In the genomic region with DNA sequence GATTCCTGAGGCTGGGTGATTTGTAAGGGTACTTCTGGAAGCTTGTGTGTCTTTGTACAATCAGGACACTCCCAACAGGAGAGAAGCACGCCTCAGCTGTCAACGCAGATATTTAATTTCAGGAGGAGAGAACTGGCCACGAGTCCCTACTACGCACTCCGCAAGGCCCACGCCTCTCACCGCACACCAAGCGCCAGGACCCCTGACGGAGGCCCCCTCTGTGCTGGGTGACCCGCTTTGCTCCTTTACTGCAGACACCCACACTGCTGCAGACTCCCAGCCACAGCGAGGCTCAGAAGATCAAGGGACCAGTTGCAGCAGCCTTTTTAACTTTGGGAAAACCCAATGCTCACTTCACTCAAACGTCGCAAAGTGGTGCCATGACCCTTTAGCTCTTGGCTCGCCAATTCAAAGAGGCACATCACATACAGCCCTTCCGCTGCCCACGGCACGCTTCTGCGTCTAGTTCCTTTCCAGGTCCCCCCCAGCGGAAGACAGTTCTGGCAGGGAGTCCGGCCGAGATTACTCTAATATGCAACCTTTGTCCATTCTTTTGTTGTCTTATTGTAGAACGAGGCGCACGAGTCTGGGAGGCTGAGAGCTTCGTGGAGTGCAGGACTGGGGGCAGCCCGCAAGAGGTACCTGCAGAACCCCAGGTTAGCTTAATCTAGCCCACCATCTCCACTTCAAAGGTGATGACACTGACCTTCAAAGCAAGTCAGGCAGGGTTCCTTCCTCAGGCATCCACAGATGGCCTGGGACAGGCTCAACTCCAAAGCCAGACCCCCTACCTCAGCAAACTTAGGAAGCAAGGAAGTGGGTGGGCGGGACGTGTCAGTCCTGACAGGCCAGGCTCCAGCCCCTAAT, we compare ENCODE assay signal across 8 mouse cellular contexts. TPM values are rescaled to one million over a fixed set of nuclear protein-coding genes. Genes with fewer than 3 reads are reported as not detected.
DNase-seq lines count a peak whose midpoint lies in the region; ATAC-seq and TF ChIP-seq lines count a peak whose summit lies in the region.

No protein-coding gene starts in this region.

- TF ChIP-seq POLR2A in heart, adult 2 months (IDR thresholded peaks at IDR 0.05; ENCODE audit: insufficient read depth, low read depth, low read length) = no peak

- TF ChIP-seq EP300 in heart, adult 2 months (IDR thresholded peaks at IDR 0.05; ENCODE audit: insufficient read depth, low read depth, low read length) = no peak

- no peaks in the 10 kb centered on the region for H3K79me2 ChIP-seq in heart, adult 2 months (replicated peaks; ENCODE audit: control insufficient read depth, insufficient read depth, low read length)

- H3K27ac ChIP-seq in heart, adult 2 months = peak overlapping the region; percentile 88; the same call in 1 of the 2 replicates
- no peak overlapping the region for H3K27ac ChIP-seq in intestine, embryonic 14.5 days (ENCODE audit: low read depth)
- H3K27ac ChIP-seq in midbrain, embryonic 12.5 days (replicated peaks) = no peak overlapping the region

- no peak for TF ChIP-seq CTCF in heart, adult 2 months (IDR thresholded peaks at IDR 0.05)
- no peak for TF ChIP-seq CTCF in E14TG2a.4 (conservative IDR thresholded peaks at IDR 0.05; ENCODE audit: low read length)

- peaks cover 9% of the 10 kb centered on the region for H3K4me1 ChIP-seq in heart, adult 2 months (ENCODE audit: control insufficient read depth, insufficient read depth, low read length)
- peaks cover 80% of the 10 kb centered on the region for H3K4me1 ChIP-seq in E14TG2a.4 (replicated peaks; ENCODE audit: low read depth, low read length)
- peaks cover 12% of the 10 kb centered on the region; the same call in 1 of the 2 replicates for H3K4me1 ChIP-seq in intestine, embryonic 14.5 days (replicated peaks; ENCODE audit: control insufficient read depth, insufficient read depth, low read length)
- peaks cover 33% of the 10 kb centered on the region for H3K4me1 ChIP-seq in midbrain, embryonic 12.5 days

- peak overlapping the region; percentile 98 for H3K9ac ChIP-seq in heart, adult 2 months (ENCODE audit: low read depth, low read length)
- peak overlapping the region; percentile 87 for H3K9ac ChIP-seq in intestine, embryonic 14.5 days (ENCODE audit: low read length)
- H3K9ac ChIP-seq in midbrain, embryonic 12.5 days (replicated peaks) = no peak overlapping the region

- no peaks in the 10 kb centered on the region for H3K27me3 ChIP-seq in heart, adult 2 months (ENCODE audit: control insufficient read depth, insufficient read depth, low read length)
- peaks cover 42% of the 10 kb centered on the region for H3K27me3 ChIP-seq in E14TG2a.4 (ENCODE audit: insufficient read depth, low read length)
- no peaks in the 10 kb centered on the region for H3K27me3 ChIP-seq in intestine, embryonic 14.5 days (replicated peaks; ENCODE audit: control insufficient read depth, insufficient read depth, low read length)
- H3K27me3 ChIP-seq in midbrain, embryonic 12.5 days = peaks cover 30% of the 10 kb centered on the region

- H3K4me3 ChIP-seq in heart, adult 2 months = peak overlapping the region; percentile 89
- H3K4me3 ChIP-seq in E14TG2a.4 (replicated peaks; ENCODE audit: low read length) = peak overlapping the region; percentile 83
- peak overlapping the region; percentile 89 for H3K4me3 ChIP-seq in intestine, embryonic 14.5 days (ENCODE audit: low read depth, low read length)
- H3K4me3 ChIP-seq in midbrain, embryonic 12.5 days = peak overlapping the region; percentile 79

- peak; percentile 41; the same call in 1 of the 2 replicates for ATAC-seq in intestine, embryonic 14.5 days (replicated peaks; ENCODE audit: low FRiP score, low TSS enrichment, low read depth)
- no peak for ATAC-seq in midbrain, embryonic 12.5 days (ENCODE audit: low FRiP score, low read depth)

- WGBS in heart, adult 2 months = 35% methylated on average over 28 of the region's 28 CpGs
- WGBS in intestine, embryonic 14.5 days = 39% methylated on average over 28 of the region's 28 CpGs
- 50% methylated on average over 28 of the region's 28 CpGs for WGBS in midbrain, embryonic 12.5 days

- DNase-seq in heart, adult 2 months = peak in 1 of 2 experiments; percentile 46
- DNase-seq in heart, postnatal 10 days = no peak
- DNase-seq in embryo, embryonic 11 days = peak; percentile 65
- DNase-seq in intestine, embryonic 14.5 days (ENCODE audit: low spot score) = peak; percentile 71
- no peak for DNase-seq in ovary, postnatal 36 days (ENCODE audit: low spot score)
- no peak for DNase-seq in T-cell, adult 2 months (ENCODE audit: low spot score)

- H3K9me3 ChIP-seq in E14TG2a.4 (ENCODE audit: low read length) = no peaks in the 10 kb centered on the region
- no peaks in the 10 kb centered on the region for H3K9me3 ChIP-seq in intestine, embryonic 14.5 days (ENCODE audit: control insufficient read depth, low read length)
- no peaks in the 10 kb centered on the region for H3K9me3 ChIP-seq in midbrain, embryonic 12.5 days

- intact Hi-C loops in heart, adult 2 months (cut with DNase I) = no loop called here
- intact Hi-C loops in heart, postnatal 10 days (cut with DNase I) = loop anchor here (10.0 kb wide), 1 partner anchor 896 kb away; no protein-coding TSS in a partner anchor

- H3K4me2 ChIP-seq in intestine, embryonic 14.5 days (ENCODE audit: low read length) = peak overlapping the region; percentile 88
- peak overlapping the region; percentile 98 for H3K4me2 ChIP-seq in midbrain, embryonic 12.5 days (replicated peaks)

- H3K36me3 ChIP-seq in heart, adult 2 months (ENCODE audit: control insufficient read depth, insufficient read depth, low read length) = no peaks in the 10 kb centered on the region
- no peaks in the 10 kb centered on the region for H3K36me3 ChIP-seq in E14TG2a.4 (ENCODE audit: insufficient read depth, low read length)
- no peaks in the 10 kb centered on the region for H3K36me3 ChIP-seq in intestine, embryonic 14.5 days (ENCODE audit: control insufficient read depth, insufficient read depth, low read length)
- H3K36me3 ChIP-seq in midbrain, embryonic 12.5 days = no peaks in the 10 kb centered on the region

RNA-seq across cellular contexts. Expression of gene Smyd2, which starts 1.2 kb away (rescaled TPM):
- total RNA-seq in heart, adult 2 months (2021) = 10 to 100 TPM; 81.5 to 99.2 TPM
- polyA plus RNA-seq in heart, adult 2 months (2012; rRNA removed) = 117 and 142 TPM in 2 replicates
- total RNA-seq in heart, postnatal 10 days (2021) = 100 to 1,000 TPM; 166 to 180 TPM
- 124 and 127 TPM in 2 replicates for polyA plus RNA-seq in intestine, embryonic 14.5 days (2014; fragmentation: Nextera tagmentation; extraction: Ambion mirVana)
- 41.1 and 44.1 TPM in 2 replicates for polyA plus RNA-seq in midbrain, embryonic 12.5 days (2016; fragmentation: Nextera tagmentation; extraction: Ambion mirVana)

Comparison
In these comparisons a context has a peak if more than half of its experiments do, and no peak if none do; other contexts are left out.
1. DNase-seq: peak in embryo, embryonic 11 days (single experiment) and intestine, embryonic 14.5 days (single experiment); none in heart, postnatal 10 days (0 of 2), ovary, postnatal 36 days (single experiment) and T-cell, adult 2 months (single experiment).
2. Peak in every context shown above with its lines, with median percentiles within 50 percentile points of each other: H3K4me3 ChIP-seq.